Mouse (Mus musculus): ENCODE measurements around the gene Pan3. TPM values are rescaled to one million over a fixed set of nuclear protein-coding genes. Genes with fewer than 3 reads are reported as not detected.
A peak's percentile ranks its signal among the peaks of the same experiment; 100 is the strongest.

Pan3 gene
- polyA plus RNA-seq, 1 experiment from 2014 or later, result 98.3 TPM

DNA sequence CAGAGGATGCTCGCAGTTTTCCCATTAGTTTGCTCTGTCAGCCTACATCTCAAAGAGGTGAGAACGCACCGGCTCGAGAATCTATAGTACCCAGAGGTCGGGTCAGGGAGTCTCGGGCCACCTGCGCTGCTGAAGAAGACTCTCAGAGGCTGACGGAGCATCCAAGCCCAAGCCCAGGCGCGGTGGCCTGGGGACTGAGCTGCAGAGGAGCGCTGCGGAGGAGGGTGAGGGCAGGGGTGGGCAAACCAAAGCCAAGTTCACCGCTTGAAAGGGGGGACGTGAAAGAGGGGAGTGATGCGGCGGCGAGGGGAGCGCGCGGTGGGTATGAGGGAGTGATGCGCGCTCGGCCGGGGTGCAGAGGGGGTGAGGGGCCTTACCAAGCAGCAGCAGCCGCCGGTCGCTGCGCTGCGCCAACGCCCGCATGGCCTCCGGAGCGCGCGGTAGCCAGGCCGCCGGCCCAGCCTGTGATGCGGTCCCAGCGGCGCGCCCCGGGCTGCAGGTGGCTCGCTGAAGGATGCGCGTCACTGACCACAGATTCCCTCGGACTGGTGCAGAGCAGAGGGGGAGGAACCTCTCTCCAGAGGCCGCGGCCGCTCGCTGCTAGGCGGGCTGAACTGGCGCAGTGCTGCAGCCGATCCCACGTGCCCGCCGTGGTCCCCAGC is 30.0 kb upstream of the Pan3 start, which contains the start of gene Flt3:
TSS of gene Flt3 (minus strand) at position 647 of the 662 bp plus-strand sequence.
- H3K36me3 ChIP-seq (ENCODE audit: control insufficient read depth, insufficient read depth, low read length), result no peaks in the 10 kb centered on the region
- no peaks in the 10 kb centered on the region for H3K9me3 ChIP-seq (ENCODE audit: control insufficient read depth, low read depth, low read length)
- WGBS, result 1% methylated on average over 48 of the region's 56 CpGs
- peaks cover 38% of the 10 kb centered on the region for H3K27me3 ChIP-seq (ENCODE audit: control insufficient read depth, insufficient read depth, low read length)
- no peak within 1 kb of the TSS for H3K27ac ChIP-seq (ENCODE audit: low read length)
- peak within 1 kb of the TSS; percentile 63 for H3K4me2 ChIP-seq (replicated peaks; ENCODE audit: low read depth, low read length)
- H3K4me1 ChIP-seq (ENCODE audit: control insufficient read depth, insufficient read depth, low read length), result no peaks in the 10 kb centered on the region
- H3K4me3 ChIP-seq (ENCODE audit: low read depth, low read length), result peak within 1 kb of the TSS; percentile 35
- peak; percentile 76; the same call in 1 of the 2 replicates for ATAC-seq (ENCODE audit: insufficient number of reproducible peaks, insufficient read depth, low FRiP score, low read depth)
- H3K9ac ChIP-seq (replicated peaks; ENCODE audit: low read depth, low read length), result no peak within 1 kb of the TSS

DNA sequence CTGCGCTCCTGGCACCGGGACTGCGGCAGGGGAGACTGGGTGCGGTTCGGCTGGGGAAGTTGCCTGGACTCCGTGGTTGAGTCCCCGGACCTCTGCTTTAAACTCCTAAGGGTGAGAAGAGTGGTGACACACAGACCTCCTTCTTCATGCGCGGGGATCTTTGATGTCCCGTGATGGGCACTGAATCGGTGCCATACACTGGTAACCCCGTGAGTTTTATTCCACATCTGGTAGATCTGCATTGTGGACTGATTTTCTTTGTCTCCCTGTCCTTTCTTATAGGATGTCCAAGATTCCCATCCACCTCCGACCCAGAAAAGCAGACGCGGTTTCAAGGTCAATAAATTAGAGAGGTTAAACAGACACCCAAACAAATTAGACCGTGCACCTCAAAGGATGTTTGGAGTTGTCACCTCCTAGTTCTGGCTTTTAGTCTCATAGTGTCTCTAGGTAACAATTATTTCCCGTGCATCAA is 29.4 kb upstream of the Pan3 start:
- no peak for ATAC-seq (ENCODE audit: insufficient number of reproducible peaks, insufficient read depth, low FRiP score, low read depth)
- WGBS, result 2% methylated on average over 17 of the region's 17 CpGs

DNA sequence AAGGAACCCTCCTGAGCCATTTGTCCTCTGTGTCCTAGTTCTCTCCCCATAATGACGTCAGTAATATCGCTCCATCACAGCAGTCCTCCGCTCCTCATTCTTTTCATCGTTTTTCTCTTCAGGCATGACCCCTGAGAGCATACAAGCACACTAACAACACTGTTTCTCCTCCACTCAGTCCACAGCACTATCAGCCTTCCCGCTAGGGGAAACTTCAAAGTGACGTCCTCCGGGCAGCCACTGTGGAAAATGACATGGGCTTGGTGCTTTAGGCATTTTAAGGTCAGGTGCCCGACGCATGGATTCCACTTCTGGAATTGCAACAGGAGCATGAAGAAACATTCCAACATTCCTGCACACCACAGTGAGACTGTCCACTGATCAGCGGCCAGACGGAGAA is 28.9 kb upstream of the Pan3 start:
- H3K4me2 ChIP-seq (replicated peaks; ENCODE audit: low read depth, low read length), result no peak overlapping the region
- no peak for ATAC-seq (ENCODE audit: insufficient number of reproducible peaks, insufficient read depth, low FRiP score, low read depth)
- H3K9ac ChIP-seq (replicated peaks; ENCODE audit: low read depth, low read length), result no peak overlapping the region
- no peak overlapping the region for H3K27ac ChIP-seq (ENCODE audit: low read length)
- H3K9me3 ChIP-seq (ENCODE audit: control insufficient read depth, low read depth, low read length), result no peaks in the 10 kb centered on the region
- no peaks in the 10 kb centered on the region for H3K4me1 ChIP-seq (ENCODE audit: control insufficient read depth, insufficient read depth, low read length)
- 28% methylated on average over 11 of the region's 11 CpGs for WGBS
- H3K36me3 ChIP-seq (ENCODE audit: control insufficient read depth, insufficient read depth, low read length), result no peaks in the 10 kb centered on the region
- peak overlapping the region; percentile 35; the same call in 1 of the 2 replicates for H3K4me3 ChIP-seq (ENCODE audit: low read depth, low read length)
- H3K27me3 ChIP-seq (ENCODE audit: control insufficient read depth, insufficient read depth, low read length), result peaks cover 38% of the 10 kb centered on the region

More for the DNA sequence above, 29.4 kb upstream of the Pan3 start:
- Histone ChIP-seq H3K36me3 (ENCODE audit: control insufficient read depth, insufficient read depth, low read length) (no peaks in the 10 kb centered on the region), H3K9me3 (ENCODE audit: control insufficient read depth, low read depth, low read length) (no peaks in the 10 kb centered on the region), H3K9ac (replicated peaks; ENCODE audit: low read depth, low read length) (no peak overlapping the region), H3K27me3 (ENCODE audit: control insufficient read depth, insufficient read depth, low read length) (peaks cover 38% of the 10 kb centered on the region), H3K4me3 (ENCODE audit: low read depth, low read length) (peak overlapping the region; percentile 35), H3K4me1 (ENCODE audit: control insufficient read depth, insufficient read depth, low read length) (no peaks in the 10 kb centered on the region), H3K4me2 (replicated peaks; ENCODE audit: low read depth, low read length) (peak overlapping the region; percentile 63), H3K27ac (ENCODE audit: low read length) (no peak overlapping the region)

DNA sequence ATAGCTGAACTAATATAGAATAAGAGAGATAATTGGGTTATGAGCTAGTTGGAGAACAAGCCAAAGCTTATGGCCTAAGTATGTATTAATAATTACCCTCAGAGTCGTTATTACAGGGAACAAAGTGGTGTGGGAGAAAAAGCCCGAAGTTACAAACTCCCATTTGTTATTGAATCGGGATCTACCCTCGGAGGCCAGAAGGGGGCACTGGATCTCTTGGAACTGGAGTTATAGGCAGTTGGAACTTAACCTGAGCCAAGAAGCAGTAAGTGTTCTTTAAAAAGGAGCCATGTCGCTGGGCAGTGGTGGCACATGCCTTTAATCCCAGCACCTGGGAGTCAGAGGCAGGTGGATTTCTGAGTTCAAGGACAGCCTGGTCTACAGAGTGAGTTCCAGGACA is 27.5 kb upstream of the Pan3 start:
- no peak for ATAC-seq (ENCODE audit: insufficient number of reproducible peaks, insufficient read depth, low FRiP score, low read depth)

DNA sequence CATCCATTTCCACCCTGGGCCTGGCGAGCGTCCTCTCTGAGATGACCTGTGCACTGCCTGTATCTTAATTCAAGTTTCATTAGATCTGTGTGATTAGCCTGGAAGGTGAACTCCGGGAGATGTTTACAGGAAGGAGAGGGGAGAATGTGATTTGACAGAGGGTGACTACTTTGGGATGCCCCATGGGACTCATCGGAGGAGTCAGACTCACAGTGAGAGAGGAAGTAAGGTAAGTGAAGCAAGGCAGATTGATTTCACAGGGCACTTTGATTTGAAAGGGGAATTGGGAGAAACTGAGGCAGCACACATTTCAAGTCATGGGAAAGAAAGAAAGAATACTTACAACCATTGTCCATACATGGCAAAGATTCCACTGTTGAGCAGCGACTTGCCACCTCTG is 23.8 kb upstream of the Pan3 start:
- Histone ChIP-seq H3K9me3 (ENCODE audit: control insufficient read depth, low read depth, low read length) (no peaks in the 10 kb centered on the region), H3K4me3 (ENCODE audit: low read depth, low read length) (no peak overlapping the region), H3K4me1 (ENCODE audit: control insufficient read depth, insufficient read depth, low read length) (no peaks in the 10 kb centered on the region), H3K27ac (ENCODE audit: low read length) (no peak overlapping the region), H3K27me3 (ENCODE audit: control insufficient read depth, insufficient read depth, low read length) (peaks cover 8% of the 10 kb centered on the region; the same call in 1 of the 2 replicates), H3K36me3 (ENCODE audit: control insufficient read depth, insufficient read depth, low read length) (no peaks in the 10 kb centered on the region), H3K9ac (replicated peaks; ENCODE audit: low read depth, low read length) (no peak overlapping the region), H3K4me2 (replicated peaks; ENCODE audit: low read depth, low read length) (no peak overlapping the region)
- 70% methylated on average over 5 of the region's 5 CpGs for WGBS
- ATAC-seq (ENCODE audit: insufficient number of reproducible peaks, insufficient read depth, low FRiP score, low read depth), result no peak

More for the DNA sequence above, 27.5 kb upstream of the Pan3 start:
- no peaks in the 10 kb centered on the region for H3K9me3 ChIP-seq (ENCODE audit: control insufficient read depth, low read depth, low read length)
- H3K9ac ChIP-seq (replicated peaks; ENCODE audit: low read depth, low read length), result no peak overlapping the region
- H3K4me1 ChIP-seq (ENCODE audit: control insufficient read depth, insufficient read depth, low read length), result no peaks in the 10 kb centered on the region
- H3K4me2 ChIP-seq (replicated peaks; ENCODE audit: low read depth, low read length), result no peak overlapping the region
- no peak overlapping the region for H3K4me3 ChIP-seq (ENCODE audit: low read depth, low read length)
- no peaks in the 10 kb centered on the region for H3K36me3 ChIP-seq (ENCODE audit: control insufficient read depth, insufficient read depth, low read length)
- H3K27ac ChIP-seq (ENCODE audit: low read length), result no peak overlapping the region
- WGBS, result 21% methylated on average over 5 of the region's 5 CpGs
- peaks cover 38% of the 10 kb centered on the region for H3K27me3 ChIP-seq (ENCODE audit: control insufficient read depth, insufficient read depth, low read length)

DNA sequence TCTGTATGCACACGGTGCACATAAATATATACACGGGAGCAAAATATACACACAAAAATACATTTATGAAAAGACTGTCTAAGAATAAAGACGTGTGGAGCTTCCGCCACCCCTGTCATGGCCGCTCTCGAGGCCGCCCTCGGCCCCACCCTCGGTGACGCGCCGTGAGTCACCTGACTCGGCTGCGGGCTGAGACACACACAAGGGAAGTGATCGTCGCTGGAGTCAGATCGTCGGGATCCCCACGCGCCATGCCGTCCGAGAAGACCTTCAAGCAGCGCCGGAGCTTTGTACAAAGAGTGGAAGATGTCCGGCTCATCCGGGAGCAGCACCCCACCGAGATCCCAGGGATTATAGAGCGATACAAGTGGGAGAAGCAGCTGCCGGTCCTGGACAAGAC is 21.2 kb upstream of the Pan3 start:
- Histone ChIP-seq H3K4me3 (ENCODE audit: low read depth, low read length) (no peak overlapping the region), H3K36me3 (ENCODE audit: control insufficient read depth, insufficient read depth, low read length) (no peaks in the 10 kb centered on the region), H3K27ac (ENCODE audit: low read length) (no peak overlapping the region), H3K9me3 (ENCODE audit: control insufficient read depth, low read depth, low read length) (no peaks in the 10 kb centered on the region), H3K27me3 (ENCODE audit: control insufficient read depth, insufficient read depth, low read length) (no peaks in the 10 kb centered on the region), H3K9ac (replicated peaks; ENCODE audit: low read depth, low read length) (no peak overlapping the region), H3K4me2 (replicated peaks; ENCODE audit: low read depth, low read length) (peak overlapping the region; percentile 16; the same call in 1 of the 2 replicates), H3K4me1 (ENCODE audit: control insufficient read depth, insufficient read depth, low read length) (no peaks in the 10 kb centered on the region)
- 51% methylated on average over 29 of the region's 29 CpGs for WGBS
- ATAC-seq (ENCODE audit: insufficient number of reproducible peaks, insufficient read depth, low FRiP score, low read depth), result peak; percentile 42; the same call in 1 of the 2 replicates

DNA sequence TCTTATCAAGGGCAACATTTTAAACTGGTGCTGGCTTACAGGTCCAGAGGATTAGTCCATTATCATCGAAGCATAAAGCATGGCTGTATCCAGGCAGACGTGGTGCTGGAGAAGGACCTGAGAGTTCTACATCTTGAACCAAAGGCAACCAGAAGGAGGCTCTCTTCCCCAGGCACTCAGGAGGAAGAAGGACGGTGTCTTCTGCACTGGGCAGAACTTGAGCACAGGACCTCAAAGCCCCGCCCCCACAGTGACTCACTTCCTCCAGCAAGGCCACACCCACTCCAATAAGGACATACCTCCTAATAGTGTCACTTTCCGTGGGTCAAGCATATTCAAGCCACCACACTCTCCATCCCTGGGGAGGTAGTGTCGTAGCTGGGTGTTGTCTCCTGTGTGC is 19.4 kb upstream of the Pan3 start:
- Histone ChIP-seq H3K36me3 (ENCODE audit: control insufficient read depth, insufficient read depth, low read length) (no peaks in the 10 kb centered on the region), H3K27me3 (ENCODE audit: control insufficient read depth, insufficient read depth, low read length) (no peaks in the 10 kb centered on the region), H3K9me3 (ENCODE audit: control insufficient read depth, low read depth, low read length) (no peaks in the 10 kb centered on the region), H3K4me3 (ENCODE audit: low read depth, low read length) (no peak overlapping the region), H3K4me1 (ENCODE audit: control insufficient read depth, insufficient read depth, low read length) (no peaks in the 10 kb centered on the region), H3K4me2 (replicated peaks; ENCODE audit: low read depth, low read length) (no peak overlapping the region), H3K9ac (replicated peaks; ENCODE audit: low read depth, low read length) (no peak overlapping the region), H3K27ac (ENCODE audit: low read length) (no peak overlapping the region)
- ATAC-seq (ENCODE audit: insufficient number of reproducible peaks, insufficient read depth, low FRiP score, low read depth), result no peak
- WGBS, result 85% methylated on average over 6 of the region's 6 CpGs

DNA sequence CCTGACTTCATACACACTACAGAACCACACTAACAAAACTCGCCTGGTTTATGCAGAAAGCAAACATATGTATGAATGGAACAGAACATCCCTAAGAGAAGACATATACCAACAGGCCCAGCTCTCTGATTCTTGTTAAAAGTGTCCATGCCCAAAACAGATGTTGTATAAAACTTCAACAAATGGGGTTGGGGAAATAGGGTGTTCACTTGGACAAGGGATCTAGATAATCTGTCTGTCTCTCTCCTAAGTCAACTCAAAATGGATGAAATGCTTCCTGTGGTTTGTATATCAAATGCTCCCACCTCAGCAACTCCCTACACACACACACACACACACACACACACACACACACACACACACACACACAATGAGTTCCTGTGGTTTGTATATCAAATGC is 12.0 kb upstream of the Pan3 start:
- H3K9ac ChIP-seq (replicated peaks; ENCODE audit: low read depth, low read length), result no peak overlapping the region
- no peaks in the 10 kb centered on the region for H3K4me1 ChIP-seq (ENCODE audit: control insufficient read depth, insufficient read depth, low read length)
- H3K27me3 ChIP-seq (ENCODE audit: control insufficient read depth, insufficient read depth, low read length), result no peaks in the 10 kb centered on the region
- H3K27ac ChIP-seq (ENCODE audit: low read length), result no peak overlapping the region
- H3K4me3 ChIP-seq (ENCODE audit: low read depth, low read length), result no peak overlapping the region
- no peaks in the 10 kb centered on the region for H3K9me3 ChIP-seq (ENCODE audit: control insufficient read depth, low read depth, low read length)
- ATAC-seq (ENCODE audit: insufficient number of reproducible peaks, insufficient read depth, low FRiP score, low read depth), result no peak
- H3K4me2 ChIP-seq (replicated peaks; ENCODE audit: low read depth, low read length), result no peak overlapping the region
- H3K36me3 ChIP-seq (ENCODE audit: control insufficient read depth, insufficient read depth, low read length), result no peaks in the 10 kb centered on the region
- WGBS, result 88% methylated on average over 1 of the region's 1 CpGs

Measured in stomach, embryonic 14.5 days (tissue).